Mouse (Mus musculus): Measurements from ENCODE around the gene Oser1.

DNA sequence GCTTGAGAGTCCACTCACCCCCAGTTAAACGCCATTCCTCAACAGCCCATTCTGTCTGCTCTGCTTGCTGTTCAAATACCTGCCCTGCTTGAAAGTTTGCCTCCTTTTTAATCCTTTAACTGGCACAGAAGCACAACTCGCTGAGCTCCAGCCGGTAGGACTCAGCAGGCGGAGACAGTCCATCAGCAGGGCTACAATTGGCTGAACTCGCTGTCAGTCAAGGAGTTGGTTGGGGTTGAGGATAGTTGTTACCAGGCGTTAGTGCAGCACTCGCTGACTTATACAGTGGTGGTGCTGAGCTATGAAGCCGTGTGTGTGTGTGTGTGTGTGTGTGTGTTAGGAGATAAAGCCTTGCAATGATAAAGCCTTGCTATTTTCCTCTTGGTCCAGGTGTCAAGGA is 36.1 kb upstream of the Oser1 start:
- TF ChIP-seq CTCF (IDR thresholded peaks at IDR 0.05; ENCODE audit: insufficient read depth, low read depth, low read length) (no peak), POLR2A (IDR thresholded peaks at IDR 0.05; ENCODE audit: insufficient read depth, low read depth, low read length) (no peak)

Data from olfactory bulb, adult 2 months (tissue).